Mouse (Mus musculus) C2C12 (cell line): ENCODE measurements around the gene Arfgap3. TPM values are rescaled to one million over a fixed set of nuclear protein-coding genes. Genes with fewer than 3 reads are reported as not detected.

ENCODE experiments used
- H3K27me3 ChIP-seq: one replicate; pipeline ENCODE4 v1.6.1; 2011; ENCODE audit not compliant: control insufficient read depth, insufficient read depth, insufficient read length
- H3K36me3 ChIP-seq: one replicate; pipeline ENCODE4 v1.6.1; 2011; ENCODE audit not compliant: control insufficient read depth, insufficient read depth
- H3K4me3 ChIP-seq: one replicate; pipeline ENCODE4 v1.5.1; 2011; ENCODE audit warnings: mild to moderate bottlenecking, control low read depth; ENCODE audit not compliant: poor library complexity, insufficient read depth, severe bottlenecking
- H3K79me2 ChIP-seq: one replicate; pipeline ENCODE4 v1.6.1; 2011; ENCODE audit not compliant: control insufficient read depth, insufficient read depth
- H3K79me3 ChIP-seq: one replicate; pipeline ENCODE4 v1.6.1; 2011; ENCODE audit warnings: low read depth, control low read depth
- H3ac ChIP-seq: one replicate; pipeline ENCODE3; 2011; ENCODE audit warnings: low read depth; ENCODE audit not compliant: control insufficient read depth, insufficient read length
- CEBPB ChIP-seq: IDR thresholded peaks from one replicate; pipeline ENCODE4 v1.6.1; 2011; ENCODE audit warnings: low read depth, mild to moderate bottlenecking, control low read depth, moderate library complexity
- CTCF ChIP-seq: IDR thresholded peaks from one replicate; pipeline ENCODE4 v1.5.1; 2011; ENCODE audit not compliant: control insufficient read depth, insufficient read depth, insufficient read length
- FOSL1 ChIP-seq: IDR thresholded peaks from one replicate; pipeline ENCODE4 v1.8.0; 2011; ENCODE audit warnings: mild to moderate bottlenecking, low read length; ENCODE audit not compliant: poor library complexity, insufficient read depth, severe bottlenecking
- MAX ChIP-seq: IDR thresholded peaks from one replicate; pipeline ENCODE4 v1.6.1; 2011; ENCODE audit warnings: mild to moderate bottlenecking, control low read depth
- MYOD1 ChIP-seq: IDR thresholded peaks from one replicate; pipeline ENCODE4 v1.6.1; 2011; ENCODE audit warnings: low read depth; ENCODE audit not compliant: control insufficient read depth, insufficient read length
- MYOG ChIP-seq: IDR thresholded peaks from one replicate; pipeline ENCODE4 v1.6.1; 2011; ENCODE audit not compliant: control insufficient read depth, insufficient read length; ENCODE audit errors: extremely low read depth
- USF1 ChIP-seq: IDR thresholded peaks from one replicate; pipeline ENCODE4 v1.6.1; 2011; ENCODE audit warnings: low read depth, mild to moderate bottlenecking, control low read depth, moderate library complexity
- polyA plus RNA-seq: library from polyadenylated mRNA; unstranded; fragments of >200 nt; fragmentation: generic; extraction: Trizol; gene quantifications from one replicate; pipeline ENCODE4 v1.2.1, GENCODE M21; 2012; ENCODE audit warnings: missing spikeins

Arfgap3 gene
- polyA plus RNA-seq, 1 experiment, result 39.6 TPM

DNA sequence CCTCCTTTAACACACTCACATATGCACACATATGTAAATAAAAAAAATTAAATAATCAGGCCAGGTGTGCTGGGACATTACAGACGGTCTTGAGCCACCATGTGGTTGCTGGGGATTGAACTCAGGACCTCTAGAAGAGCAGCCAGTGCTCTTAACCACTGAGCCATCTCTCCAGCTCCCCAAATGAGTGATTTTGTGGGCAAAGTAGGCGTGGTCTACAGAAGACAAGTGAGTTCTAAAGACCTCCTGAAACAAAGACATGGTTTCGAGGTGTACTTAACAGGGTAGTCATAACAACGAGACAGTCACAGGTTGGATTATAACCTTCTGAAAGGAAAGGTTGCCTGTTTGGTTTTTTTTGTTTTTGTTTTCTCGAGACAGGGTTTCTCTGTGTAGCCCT lies 86.6 kb downstream of the Arfgap3 start:
- Histone ChIP-seq H3K79me3 (no peaks in the 10 kb centered on the region), H3K79me2 (no peaks in the 10 kb centered on the region), H3ac (no peak overlapping the region), H3K27me3 (no peaks in the 10 kb centered on the region), H3K4me3 (no peak overlapping the region), H3K36me3 (no peaks in the 10 kb centered on the region)
- TF ChIP-seq USF1 (no peak), MYOG (no peak), MYOD1 (no peak), MAX (no peak), CTCF (no peak), FOSL1 (no peak), CEBPB (no peak)

GRCm38 (mm10) chr15:83257906-83258305 lies 92.1 kb downstream of the Arfgap3 start:
- Histone ChIP-seq H3K79me3 (no peaks in the 10 kb centered on the region), H3K27me3 (no peaks in the 10 kb centered on the region), H3K4me3 (no peak overlapping the region), H3K36me3 (no peaks in the 10 kb centered on the region), H3K79me2 (no peaks in the 10 kb centered on the region), H3ac (no peak overlapping the region)
- no peak for TF ChIP-seq FOSL1
- TF ChIP-seq MAX, result no peak
- TF ChIP-seq CTCF, result no peak
- no peak for TF ChIP-seq MYOG
- TF ChIP-seq CEBPB, result no peak
- no peak for TF ChIP-seq MYOD1
- no peak for TF ChIP-seq USF1

DNA sequence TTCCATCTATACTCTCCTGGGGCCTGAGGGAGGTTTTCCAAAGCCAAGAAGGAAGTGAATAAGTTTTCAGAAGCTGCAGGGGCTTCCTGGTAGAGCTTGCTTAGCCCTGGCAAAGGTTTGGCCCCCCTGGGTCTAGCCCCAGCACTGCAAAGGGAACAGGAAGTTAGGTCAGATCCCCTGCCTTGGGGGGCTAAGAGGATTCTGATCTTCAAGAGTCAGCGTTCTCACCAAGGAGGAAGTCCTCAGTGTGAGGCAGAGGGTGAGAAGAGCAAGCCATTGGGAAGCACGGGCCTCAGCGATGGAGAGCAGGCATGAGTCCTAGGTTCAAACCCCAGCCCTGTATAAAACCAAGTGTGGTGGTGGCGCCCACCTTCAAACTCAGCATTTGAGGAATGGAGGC lies 93.6 kb downstream of the Arfgap3 start:
- H3K27me3 ChIP-seq, result no peaks in the 10 kb centered on the region
- H3K79me2 ChIP-seq, result no peaks in the 10 kb centered on the region
- H3K79me3 ChIP-seq, result no peaks in the 10 kb centered on the region
- H3K4me3 ChIP-seq, result no peak overlapping the region
- H3ac ChIP-seq, result no peak overlapping the region
- no peaks in the 10 kb centered on the region for H3K36me3 ChIP-seq
- TF ChIP-seq MAX, result no peak
- no peak for TF ChIP-seq FOSL1
- no peak for TF ChIP-seq CEBPB
- no peak for TF ChIP-seq MYOG
- TF ChIP-seq USF1, result no peak
- no peak for TF ChIP-seq MYOD1
- no peak for TF ChIP-seq CTCF

DNA sequence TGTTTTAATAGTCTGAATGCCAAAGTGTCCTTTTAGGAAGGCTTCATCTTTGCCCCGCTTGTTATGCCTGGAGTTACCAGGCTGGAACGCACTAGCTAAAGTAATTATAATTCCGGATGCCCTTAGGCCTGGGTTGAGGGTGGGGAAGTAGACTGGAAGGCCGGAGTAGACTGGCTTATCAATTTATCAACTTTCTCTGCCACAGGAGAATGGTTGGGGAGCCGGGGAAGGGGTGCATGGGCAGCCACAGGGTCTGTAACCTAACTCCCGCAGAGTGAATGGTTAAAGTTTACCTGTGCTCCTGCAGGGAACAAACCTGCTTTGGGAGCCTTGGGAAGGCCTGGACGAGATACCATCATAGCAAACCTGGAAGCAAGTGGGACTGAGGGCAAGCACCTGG lies 94.1 kb downstream of the Arfgap3 start:
- Histone ChIP-seq H3K27me3 (no peaks in the 10 kb centered on the region), H3K36me3 (no peaks in the 10 kb centered on the region), H3ac (no peak overlapping the region), H3K79me3 (no peaks in the 10 kb centered on the region), H3K4me3 (no peak overlapping the region), H3K79me2 (peaks cover 4% of the 10 kb centered on the region)
- TF ChIP-seq MAX (no peak), FOSL1 (no peak), USF1 (no peak)

DNA sequence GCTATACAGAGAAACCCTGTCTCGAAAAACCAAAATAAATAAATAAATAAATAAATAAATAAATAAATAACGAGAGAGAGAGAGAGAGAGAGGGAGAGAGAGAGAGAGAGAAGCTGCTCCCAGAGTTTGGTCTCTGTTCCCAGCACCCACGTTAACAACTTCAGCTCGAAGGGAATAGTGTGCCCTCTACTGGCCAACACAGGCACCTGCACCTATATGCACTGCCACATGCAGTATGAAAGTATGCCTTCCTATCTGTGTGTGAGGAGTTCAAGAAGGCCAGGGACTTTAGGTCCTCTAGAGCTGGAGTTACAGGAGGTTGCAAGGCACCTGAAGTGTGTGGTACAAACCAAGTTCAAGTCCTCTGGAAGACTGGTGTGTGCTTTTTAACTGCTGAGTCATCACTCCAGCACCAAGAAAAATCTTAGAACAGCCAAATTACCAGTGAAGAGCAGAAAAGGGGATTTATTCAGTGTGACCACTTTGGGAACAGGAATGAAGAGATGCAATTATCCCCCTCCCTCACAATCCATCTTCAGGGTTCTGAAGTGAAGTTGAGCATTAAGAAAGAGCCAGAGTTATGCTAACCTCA lies 94.8 kb downstream of the Arfgap3 start:
- H3K79me3 ChIP-seq, result peaks cover 3% of the 10 kb centered on the region

GRCm38 (mm10) chr15:83254372-83255070 lies 95.5 kb downstream of the Arfgap3 start:
- Histone ChIP-seq H3K27me3 (no peaks in the 10 kb centered on the region), H3ac (no peak overlapping the region), H3K36me3 (no peaks in the 10 kb centered on the region), H3K79me3 (peaks cover 8% of the 10 kb centered on the region), H3K79me2 (peaks cover 18% of the 10 kb centered on the region), H3K4me3 (no peak overlapping the region)
- TF ChIP-seq MYOG (no peak), FOSL1 (no peak), USF1 (no peak), MAX (no peak), CTCF (no peak), CEBPB (no peak), MYOD1 (no peak)

More for the DNA sequence above, 94.8 kb downstream of the Arfgap3 start:
- peak; percentile 8 for TF ChIP-seq CTCF
- TF ChIP-seq USF1, result no peak
- TF ChIP-seq CEBPB, result no peak
- no peak for TF ChIP-seq MYOD1
- no peak for TF ChIP-seq FOSL1
- TF ChIP-seq MAX, result no peak
- Histone ChIP-seq H3ac (no peak overlapping the region), H3K27me3 (no peaks in the 10 kb centered on the region), H3K36me3 (no peaks in the 10 kb centered on the region), H3K4me3 (no peak overlapping the region), H3K79me2 (peaks cover 10% of the 10 kb centered on the region)
